Comparison of ENCODE assay signal across 11 mouse cellular contexts in genomic region chr7:143119407-143119806, GRCm38 (mm10). TPM values are rescaled to one million over a fixed set of nuclear protein-coding genes. Genes with fewer than 3 reads are reported as not detected.
DNase-seq lines count a peak whose midpoint lies in the region; ATAC-seq and TF ChIP-seq lines count a peak whose summit lies in the region.
"Had no signal": no experiment of that assay in that cellular context is flagged by ENCODE, and none has a peak within 500 bp of the region (broad histone marks: within the 10 kb centered on the region; RNA-seq: fewer than 3 reads in every experiment).

No protein-coding gene starts in this region.

- no peaks in the 10 kb centered on the region for H3K9me3 ChIP-seq in ES-E14 (ENCODE audit: control insufficient read depth, insufficient read depth, low read depth, low read length)

- H3K27me3 ChIP-seq in kidney, adult 2 months (replicated peaks; ENCODE audit: control insufficient read depth, insufficient read depth, low read length): no peaks in the 10 kb centered on the region

- peaks cover 32 to 54% of the 10 kb centered on the region in 2 experiments for H3K4me1 ChIP-seq in ES-E14 (ENCODE audit: control insufficient read depth in 2 of 2, insufficient read depth in 2 of 2, low read length in 2 of 2, poor library complexity in 1 of 2)
- peaks cover 10% of the 10 kb centered on the region for H3K4me1 ChIP-seq in kidney, adult 2 months (ENCODE audit: control insufficient read depth, insufficient read depth, low read length)
- H3K4me1 ChIP-seq in lung, adult 2 months (ENCODE audit: control insufficient read depth, insufficient read depth, low read length): peaks cover 10% of the 10 kb centered on the region

- in situ Hi-C loops in ES-E14 (cut with MboI; ENCODE audit: low sequenced_read_pairs in 2 of 2, unreplicated experiment in 2 of 2): no loop called here

- ATAC-seq in cerebellum, adult (ENCODE audit: insufficient number of reproducible peaks, low FRiP score, low TSS enrichment): no peak

- intact Hi-C loops in left cerebral cortex, adult 2 months (cut with DNase I): no loop called here

- no peaks in the 10 kb centered on the region for H3K36me3 ChIP-seq in ES-E14 (ENCODE audit: control insufficient read depth, insufficient read depth, low read length, poor library complexity, severe bottlenecking)
- no peaks in the 10 kb centered on the region for H3K36me3 ChIP-seq in kidney, adult 2 months (ENCODE audit: control insufficient read depth, insufficient read depth, low read length)

- 34% methylated on average over 1 of the region's 1 CpGs for WGBS in kidney, adult 2 months
- 38% methylated on average over 1 of the region's 1 CpGs for WGBS in lung, adult 2 months

- no peak for TF ChIP-seq POLR2A in kidney, adult 2 months (IDR thresholded peaks at IDR 0.05; ENCODE audit: low read depth, low read length)
- no peak for TF ChIP-seq POLR2A in lung, adult 2 months (IDR thresholded peaks at IDR 0.05; ENCODE audit: borderline replicate concordance, extremely low read depth, low read depth, low read length)

- no peak for TF ChIP-seq CTCF in kidney, adult 2 months (conservative IDR thresholded peaks at IDR 0.05; ENCODE audit: insufficient read depth, insufficient read length, low read depth, low read length)
- no peak for TF ChIP-seq CTCF in lung, adult 2 months (IDR thresholded peaks at IDR 0.05; ENCODE audit: insufficient read depth, low read length)
- TF ChIP-seq CTCF in left cerebral cortex, adult 2 months (IDR thresholded peaks at IDR 0.05): no peak

- H3K4me3 ChIP-seq in ES-E14 (ENCODE audit: insufficient read depth in 1 of 2, low read depth in 1 of 2, low read length in 2 of 2, poor library complexity in 1 of 2, severe bottlenecking in 1 of 2): no peak overlapping the region
- H3K4me3 ChIP-seq in kidney, adult 2 months (ENCODE audit: insufficient read depth, low read depth, low read length): no peak overlapping the region
- H3K4me3 ChIP-seq in lung, adult 2 months (replicated peaks; ENCODE audit: extremely low read depth, low read depth, low read length): no peak overlapping the region
- H3K4me3 ChIP-seq in left cerebral cortex, adult 2 months: no peak overlapping the region

- H3K27ac ChIP-seq in ES-E14 (ENCODE audit: insufficient read depth, low read depth, low read length, poor library complexity, severe bottlenecking): peak overlapping the region; percentile 89
- H3K27ac ChIP-seq in kidney, adult 2 months (ENCODE audit: insufficient read depth, low read depth, low read length): peak overlapping the region; percentile 69
- H3K27ac ChIP-seq in left cerebral cortex, adult 2 months: no peak overlapping the region

- DNase-seq in 3T3-L1 (ENCODE audit: low read depth, low spot score) (peak; percentile 4), ES-E14 (ENCODE audit: low read depth, low spot score) (no peak)
- peak; percentile 65 for DNase-seq in kidney, adult 2 months
- peak; percentile 37 for DNase-seq in lung, adult 2 months
- DNase-seq in urinary bladder, adult 18-20 months (ENCODE audit: low spot score in 2 of 2): no peak
- DNase-seq in Muller cell, postnatal 12 days (ENCODE audit: inconsistent ontology term): no peak
- DNase-seq in left cerebral cortex, adult 2 months (ENCODE audit: extremely low spot score in 1 of 2, low spot score in 2 of 2): no peak

- peak overlapping the region; percentile 56; the same call in 1 of the 2 replicates for H3K9ac ChIP-seq in ES-E14 (ENCODE audit: insufficient read depth, low read depth, low read length, poor library complexity, severe bottlenecking)

TF ChIP-seq in ES-E14, 5 proteins besides CTCF, POLR2A, EP300 and RAD21:
- no peak for TF ChIP-seq CHD2 (IDR thresholded peaks at IDR 0.05; ENCODE audit: low read depth, low read length)
- TF ChIP-seq ZC3H11A (IDR thresholded peaks at IDR 0.05; ENCODE audit: borderline replicate concordance, low read depth, low read length): no peak
- TF ChIP-seq HCFC1 (IDR thresholded peaks at IDR 0.05; ENCODE audit: borderline replicate concordance, insufficient read depth, low read length): no peak
- no peak for TF ChIP-seq MAFK (IDR thresholded peaks at IDR 0.05; ENCODE audit: insufficient read depth, low read depth, low read length)
- no peak for TF ChIP-seq ZNF384 (IDR thresholded peaks at IDR 0.05; ENCODE audit: low read depth, low read length)

RNA-seq across cellular contexts. Expression of gene Kcnq1, which starts 13.2 kb away (rescaled TPM):
- total RNA-seq in ES-E14 (2012; rRNA removed): 0.22 and 0.42 TPM in 2 replicates
- polyA plus RNA-seq in kidney, adult 2 months (2012; rRNA removed): 24.0 and 27.5 TPM in 2 replicates
- 26.7 and 28.2 TPM in 2 replicates for polyA plus RNA-seq in lung, adult 2 months (2012; rRNA removed)
- total RNA-seq in left cerebral cortex, adult 2 months (2021): 1 to 10 TPM in 1 of 2 experiments, under 1 TPM in 1; 0.61 to 1.2 TPM
- total RNA-seq: hematopoietic stem cell, adult 5-6 weeks; monocyte, adult 5-6 weeks had no signal

RNA-seq across cellular contexts. Expression of gene Trpm5, which starts 25.0 kb away (rescaled TPM):
- 1.0 TPM in 2 replicates for total RNA-seq in ES-E14 (2012; rRNA removed)
- 0.03 TPM in 2 replicates for polyA plus RNA-seq in kidney, adult 2 months (2012; rRNA removed)
- polyA plus RNA-seq in lung, adult 2 months (2012; rRNA removed): 0.42 and 0.62 TPM in 2 replicates
- total RNA-seq in left cerebral cortex, adult 2 months (2021): not detected
- total RNA-seq: left cerebral cortex, postnatal 36 days; monocyte, adult 5-6 weeks had no signal

RNA-seq across cellular contexts. Expression of gene Tssc4, which starts 50.4 kb away (rescaled TPM):
- 51.0 and 64.3 TPM in 2 replicates for total RNA-seq in ES-E14 (2012; rRNA removed)
- 64.8 and 74.5 TPM in 2 replicates for polyA plus RNA-seq in kidney, adult 2 months (2012; rRNA removed)
- 83.1 and 85.1 TPM in 2 replicates for polyA plus RNA-seq in lung, adult 2 months (2012; rRNA removed)
- total RNA-seq in left cerebral cortex, adult 2 months (2021): 10 to 100 TPM; 38.0 to 41.5 TPM

Comparison
In these comparisons a context has a peak if more than half of its experiments do, and no peak if none do; other contexts are left out.
1. DNase-seq: peak in 3T3-L1 (single experiment), kidney, adult 2 months (single experiment) and lung, adult 2 months (single experiment); none in ES-E14 (single experiment), urinary bladder, adult 18-20 months (0 of 2), Muller cell, postnatal 12 days (single experiment) and left cerebral cortex, adult 2 months (0 of 2).